Mouse (Mus musculus): Measurements from ENCODE around the gene Stx11. TPM values are rescaled to one million over a fixed set of nuclear protein-coding genes. Genes with fewer than 3 reads are reported as not detected.

Gene Stx11
- under 1 TPM; 0.44 to 0.47 TPM for total RNA-seq (2021)
- long read RNA-seq, experiment 1 = 0 reads
- long read RNA-seq, experiment 2, partial matches to known transcripts = 0 of 1 reads
- long read RNA-seq, experiment 2, other reads (novel, unspliced or antisense) = 0 of 1 reads

GRCm38 (mm10) chr10:12964151-12965075 lies at the start of gene Stx11:
Gene Stx11 (minus strand): TSS chr10:12964298.
- intact Hi-C loops (cut with DNase I; ENCODE audit: low total_unique reads) = no loop called here
- peak; percentile 67 for DNase-seq

GRCm38 (mm10) chr10:13008737-13009121 lies 44.6 kb upstream of the Stx11 start:
- intact Hi-C loops (cut with DNase I; ENCODE audit: low total_unique reads) = no loop called here
- no peak for DNase-seq

GRCm38 (mm10) chr10:13007876-13008736 lies 44.0 kb upstream of the Stx11 start:
- intact Hi-C loops (cut with DNase I; ENCODE audit: low total_unique reads) = no loop called here
- DNase-seq = peak; percentile 92

- no peak for DNase-seq
- intact Hi-C loops (cut with DNase I; ENCODE audit: low total_unique reads) = no loop called here
Measured at GRCm38 (mm10) chr10:13005043-13005442, 40.9 kb upstream of the Stx11 start, which contains the start of gene Sf3b5. Gene Sf3b5 (plus strand): TSS chr10:13005343.

GRCm38 (mm10) chr10:12996736-12997477 lies 32.8 kb upstream of the Stx11 start:
- DNase-seq = peak; percentile 83
- intact Hi-C loops (cut with DNase I; ENCODE audit: low total_unique reads) = loop anchor here (5.0 kb wide), 1 partner anchor 305 kb away; no protein-coding TSS in a partner anchor

GRCm38 (mm10) chr10:12993411-12994039 lies 29.4 kb upstream of the Stx11 start:
- intact Hi-C loops (cut with DNase I; ENCODE audit: low total_unique reads) = loop anchor here (5.0 kb wide), 1 partner anchor 41 kb away; no protein-coding TSS in a partner anchor
- no peak for DNase-seq

- intact Hi-C loops (cut with DNase I; ENCODE audit: low total_unique reads) = loop anchor here (5.0 kb wide), 1 partner anchor 40 kb away; no protein-coding TSS in a partner anchor
- no peak for DNase-seq
Measured at GRCm38 (mm10) chr10:12991953-12992352, 27.9 kb upstream of the Stx11 start.

- intact Hi-C loops (cut with DNase I; ENCODE audit: low total_unique reads) = loop anchor here (10.0 kb wide), 1 partner anchor 52 kb away; no protein-coding TSS in a partner anchor
- DNase-seq = no peak
Measured at GRCm38 (mm10) chr10:12986943-12987342, 22.8 kb upstream of the Stx11 start.

- intact Hi-C loops (cut with DNase I; ENCODE audit: low total_unique reads) = loop anchor here (10.0 kb wide), 1 partner anchor 52 kb away; no protein-coding TSS in a partner anchor
- DNase-seq = no peak
Measured at GRCm38 (mm10) chr10:12986485-12986884, 22.4 kb upstream of the Stx11 start.

GRCm38 (mm10) chr10:12985028-12985427 lies 20.9 kb upstream of the Stx11 start:
- DNase-seq = no peak
- intact Hi-C loops (cut with DNase I; ENCODE audit: low total_unique reads) = loop anchor here (10.0 kb wide), 1 partner anchor 50 kb away; no protein-coding TSS in a partner anchor

- DNase-seq = no peak
- intact Hi-C loops (cut with DNase I; ENCODE audit: low total_unique reads) = loop anchor here (10.0 kb wide), 1 partner anchor 49 kb away; no protein-coding TSS in a partner anchor
Measured at GRCm38 (mm10) chr10:12983516-12983915, 19.4 kb upstream of the Stx11 start.

GRCm38 (mm10) chr10:12981071-12981470 lies 17.0 kb upstream of the Stx11 start:
- intact Hi-C loops (cut with DNase I; ENCODE audit: low total_unique reads) = loop anchor here (10.0 kb wide), 1 partner anchor 46 kb away; no protein-coding TSS in a partner anchor
- no peak for DNase-seq

- DNase-seq = no peak
- intact Hi-C loops (cut with DNase I; ENCODE audit: low total_unique reads) = no loop called here
Measured at GRCm38 (mm10) chr10:12977787-12978212, 13.7 kb upstream of the Stx11 start.

- intact Hi-C loops (cut with DNase I; ENCODE audit: low total_unique reads) = no loop called here
- DNase-seq = no peak
Measured at GRCm38 (mm10) chr10:12976552-12976951, 12.5 kb upstream of the Stx11 start.

GRCm38 (mm10) chr10:12975957-12976356 lies 11.9 kb upstream of the Stx11 start:
- DNase-seq = no peak
- intact Hi-C loops (cut with DNase I; ENCODE audit: low total_unique reads) = no loop called here

GRCm38 (mm10) chr10:12975461-12975860 lies 11.4 kb upstream of the Stx11 start:
- intact Hi-C loops (cut with DNase I; ENCODE audit: low total_unique reads) = no loop called here
- no peak for DNase-seq

GRCm38 (mm10) chr10:12974572-12974971 lies 10.5 kb upstream of the Stx11 start:
- intact Hi-C loops (cut with DNase I; ENCODE audit: low total_unique reads) = no loop called here
- DNase-seq = no peak

- intact Hi-C loops (cut with DNase I; ENCODE audit: low total_unique reads) = no loop called here
- no peak for DNase-seq
Measured at GRCm38 (mm10) chr10:12965669-12966180, 1.6 kb upstream of the Stx11 start.
